Mouse (Mus musculus) testis, adult 2 months (tissue): ENCODE results near the gene Hmmr.

Source experiments
- CTCF ChIP-seq: fragments of 200-500 bp; IDR thresholded peaks from 2 replicates; pipeline ENCODE4 v1.5.1; 2012; ENCODE audit warnings: low read depth, mild to moderate bottlenecking, inconsistent platforms, low read length, moderate library complexity; ENCODE audit not compliant: control insufficient read depth, insufficient read depth, insufficient replicate concordance
- POLR2A ChIP-seq: fragments of 200-500 bp; IDR thresholded peaks from 2 replicates; pipeline ENCODE4 v1.6.1; 2012; ENCODE audit warnings: low read depth, mild to moderate bottlenecking, inconsistent platforms, low read length, moderate library complexity; ENCODE audit not compliant: control insufficient read depth

DNA sequence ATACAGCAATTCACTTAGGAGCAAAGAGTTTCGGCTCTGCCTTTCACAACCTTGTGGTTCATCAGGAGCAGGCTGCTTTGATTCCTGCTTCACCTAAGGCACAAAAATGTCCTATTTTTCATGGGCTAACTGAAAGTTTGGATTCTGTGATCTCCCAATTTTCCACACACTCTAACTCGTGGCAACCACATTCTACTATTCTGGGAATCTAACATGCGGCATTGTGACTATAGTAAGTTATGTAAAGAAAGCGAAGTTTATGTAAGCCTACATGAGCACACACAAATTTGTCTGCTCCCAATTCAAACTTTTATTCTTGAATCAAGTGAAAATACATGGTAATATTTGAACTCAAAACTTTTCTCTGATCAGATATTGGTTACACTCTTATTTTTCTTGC lies 31.5 kb upstream of the Hmmr start:
- TF ChIP-seq CTCF, result no peak
- no peak for TF ChIP-seq POLR2A
